Mouse (Mus musculus) kidney, adult 8-10 months (tissue): ENCODE measurements at regions not wholly inside any gene's neighbourhood (a gene's known extent, or its start where the extent isn't known, plus 50 kb on each side); places are given as distances from the start of the nearest gene placed in this dataset.
A peak's percentile ranks its signal among the peaks of the same experiment; 100 is the strongest.

ENCODE experiments used
- DNase-seq, 2 experiments: peaks; one replicate each; pipeline ENCODE4 v3.0.0; 2022

- DNase-seq = no peak
Measured at GRCm38 (mm10) chr15:62056889-62057288, 1134.1 kb upstream of the A1bg start.

DNA sequence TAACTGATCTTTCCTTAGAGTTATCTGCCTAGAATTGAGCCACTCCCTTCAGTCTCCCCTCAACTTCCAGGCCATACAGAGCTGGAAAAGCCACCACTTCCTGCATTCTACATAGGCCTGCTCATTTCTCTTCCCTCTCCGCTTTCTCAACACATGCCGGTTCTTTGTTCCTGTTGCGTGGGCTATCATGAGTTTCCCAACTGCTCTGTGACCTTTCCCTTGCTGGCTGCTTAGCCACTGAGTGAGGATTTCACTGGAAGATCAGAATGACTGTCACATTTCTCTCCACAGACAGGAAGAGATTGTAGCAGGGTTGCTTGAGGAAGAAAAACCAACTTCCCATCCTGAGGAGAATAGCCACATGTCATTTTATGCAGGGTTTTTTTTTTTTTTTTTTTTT lies 1133.6 kb upstream of the A1bg start:
- no peak for DNase-seq

DNA sequence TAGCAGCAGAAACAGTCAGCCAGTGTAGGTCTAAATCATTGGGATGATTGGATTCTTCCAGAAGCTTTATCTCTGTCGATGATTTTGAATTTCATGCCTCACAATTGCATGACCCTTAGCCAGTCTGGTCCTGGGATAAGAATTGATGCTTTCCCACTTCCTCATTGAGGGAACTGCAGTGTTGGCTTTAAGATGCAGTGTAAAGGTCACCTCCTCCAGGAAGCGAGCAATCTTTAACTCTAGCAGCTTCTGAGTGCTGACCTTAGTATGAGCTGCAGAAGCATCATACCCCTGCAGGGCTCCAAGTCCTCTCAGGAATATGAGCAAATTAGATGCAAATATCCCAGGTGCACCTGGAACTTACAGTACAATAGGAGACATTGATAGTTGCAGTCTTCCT lies 1132.2 kb upstream of the A1bg start:
- no peak for DNase-seq

GRCm38 (mm10) chr15:62053420-62054239 lies 1130.8 kb upstream of the A1bg start:
- no peak for DNase-seq

DNA sequence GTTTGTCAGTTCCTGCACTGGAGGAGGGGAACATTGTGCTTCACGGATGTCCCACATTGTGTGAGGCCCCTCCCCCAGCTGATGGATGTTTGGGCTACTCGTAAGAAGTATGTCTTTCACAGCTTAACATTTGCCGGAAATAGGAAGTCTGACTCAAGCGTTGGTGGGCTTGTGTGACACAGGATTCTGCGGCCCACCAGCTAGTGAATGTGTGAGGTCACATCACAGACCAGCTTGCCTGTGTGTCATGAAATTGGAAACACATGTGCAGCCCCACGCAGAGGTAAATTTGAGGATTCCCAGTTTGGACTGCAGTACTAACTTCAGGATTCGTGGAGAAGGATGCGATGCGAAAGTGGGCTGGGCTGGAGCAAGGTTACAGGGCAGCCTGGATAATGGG lies 1126.6 kb upstream of the A1bg start:
- no peak for DNase-seq

GRCm38 (mm10) chr15:62048981-62049380 lies 1126.2 kb upstream of the A1bg start:
- no peak for DNase-seq

- DNase-seq = no peak
Measured at GRCm38 (mm10) chr15:62046276-62046675, 1123.5 kb upstream of the A1bg start.

DNA sequence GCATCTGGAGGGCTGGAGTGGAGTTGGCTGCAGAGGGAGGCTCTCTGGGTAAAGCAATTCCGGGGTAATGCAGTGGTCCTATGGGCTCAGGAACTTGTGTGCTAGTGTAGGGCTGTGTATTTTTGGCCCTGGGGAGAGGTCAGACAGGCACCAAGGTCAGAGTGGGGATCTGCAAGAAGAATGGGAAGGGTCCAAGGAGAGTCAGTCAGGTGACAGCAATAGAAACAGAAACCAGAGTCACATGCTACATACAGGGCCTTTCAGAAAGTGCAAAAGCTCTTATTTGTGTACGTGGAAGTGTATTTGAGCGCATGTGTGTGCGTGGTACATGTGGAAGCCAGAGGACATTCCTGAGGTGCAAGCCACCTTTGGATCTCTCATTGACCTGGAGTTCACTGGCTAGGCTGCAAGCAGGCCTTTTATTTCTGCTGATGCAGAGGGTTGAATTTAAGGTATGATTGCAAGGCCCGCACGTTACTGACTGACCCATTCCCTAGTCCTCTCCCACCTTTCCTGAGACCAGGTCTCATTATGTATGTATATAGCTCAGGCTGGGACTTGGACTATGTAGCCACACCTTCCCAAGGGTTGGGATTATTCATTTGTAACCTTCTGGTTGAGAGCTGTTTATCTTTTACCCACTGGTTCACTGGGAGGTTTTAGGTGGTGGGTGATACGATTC lies 1122.0 kb upstream of the A1bg start:
- DNase-seq = peak; percentile 37 to 39

DNA sequence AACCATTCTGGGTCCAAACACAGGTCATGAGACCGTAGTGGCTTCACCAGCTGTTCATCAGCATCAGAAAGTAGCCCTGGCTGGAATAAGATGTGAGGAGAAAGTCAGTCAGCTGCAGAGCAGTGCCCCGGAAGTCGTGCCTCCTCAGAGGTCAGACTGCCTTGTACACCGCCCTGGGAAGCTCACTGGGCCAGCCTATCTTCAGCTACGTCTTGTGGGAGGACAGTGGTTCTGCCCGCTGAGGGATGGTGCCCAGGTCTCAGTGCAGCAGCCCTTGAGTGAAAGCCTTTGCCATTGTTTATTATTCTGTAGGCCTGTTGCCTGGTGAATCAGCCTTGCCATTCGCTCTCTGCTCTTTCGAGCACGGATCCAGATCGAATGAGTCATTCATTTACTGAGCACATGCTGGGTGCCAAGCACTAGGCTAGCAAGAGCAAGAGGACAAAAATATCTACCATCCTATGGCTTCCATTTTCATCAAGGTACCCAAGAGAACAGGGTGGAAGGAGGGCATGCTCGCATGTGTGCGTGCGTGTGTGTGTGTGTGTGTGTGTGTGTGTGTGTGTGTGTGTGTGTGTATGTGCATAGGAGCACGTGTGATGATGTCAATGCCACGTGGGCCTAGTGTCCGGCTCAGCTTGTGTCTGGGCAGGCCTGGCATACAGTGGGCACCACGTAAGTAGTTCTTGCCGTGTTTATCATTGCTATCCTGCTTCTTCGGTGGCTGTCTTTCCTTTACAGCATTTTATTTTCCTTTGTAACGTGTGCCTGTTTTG lies 1121.0 kb upstream of the A1bg start:
- peak; percentile 66 to 69 for DNase-seq

DNA sequence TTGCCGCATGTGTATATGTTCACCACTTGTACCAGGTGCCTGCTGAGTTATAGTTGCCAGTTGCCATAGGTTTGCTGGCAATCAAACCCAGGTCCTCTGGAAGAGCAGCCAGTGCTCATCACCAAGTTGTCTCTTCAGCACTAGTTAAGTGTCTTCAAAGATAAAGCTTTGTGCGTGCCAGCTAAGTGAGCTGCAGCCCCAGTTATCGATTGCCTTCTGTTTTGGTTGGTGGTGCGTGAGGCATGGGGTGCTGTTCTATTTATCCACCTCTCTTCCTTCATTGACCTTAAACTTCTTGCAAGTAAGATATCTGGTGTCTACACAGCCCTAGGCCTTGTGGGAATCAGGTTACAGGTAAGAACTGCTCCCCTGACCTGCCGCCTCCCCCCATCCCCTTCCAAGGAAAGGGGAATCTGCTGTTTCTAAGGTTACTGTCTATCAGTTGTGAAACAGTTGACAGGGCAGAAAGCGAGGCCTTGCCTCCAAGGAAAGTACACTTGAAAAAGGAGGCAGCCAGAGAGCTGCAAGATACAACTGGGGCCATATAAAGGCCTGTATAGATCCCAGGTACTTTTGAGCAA lies 1120.2 kb upstream of the A1bg start:
- no peak for DNase-seq
